Mouse (Mus musculus): Measurements from ENCODE around the gene Fbxw13.
"Not testable (repeated sequence)": the region's sequence is repeated elsewhere in the genome, so short reads cannot be mapped to it uniquely, and the experiment has no call there.

Gene Fbxw13

GRCm38 (mm10) chr9:109195875-109196274 lies at the start of gene Fbxw13:
Fbxw13 (minus strand) TSS chr9:109195975.
- DNase-seq (ENCODE audit: extremely low spot score) = not testable (repeated sequence)

GRCm38 (mm10) chr9:109234654-109235053 lies 38.9 kb upstream of the Fbxw13 start, which contains the start of gene Fbxw20:
Fbxw20 (minus strand) TSS chr9:109234754.
- DNase-seq (ENCODE audit: extremely low spot score) = no peak

DNA sequence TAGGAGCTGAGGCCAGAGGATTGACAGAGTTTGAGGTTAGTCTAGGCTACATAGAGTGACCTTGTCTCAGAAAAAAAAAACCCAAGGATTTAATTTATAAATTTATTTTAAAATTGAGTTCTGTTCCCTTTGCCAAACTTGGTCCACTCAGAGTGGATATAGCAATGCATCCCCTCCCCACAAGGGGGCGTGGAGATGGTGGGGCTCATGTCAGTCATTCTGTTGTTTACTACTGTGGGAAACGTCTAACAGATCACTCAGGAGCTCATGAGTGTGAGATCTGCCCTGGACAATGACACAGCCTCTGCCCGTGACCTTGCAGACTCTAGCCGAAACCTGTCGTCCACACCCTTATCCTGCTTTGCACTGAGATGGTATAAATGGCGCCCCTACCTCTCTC lies 22.7 kb upstream of the Fbxw13 start:
- no peak for DNase-seq (ENCODE audit: extremely low spot score)

DNA sequence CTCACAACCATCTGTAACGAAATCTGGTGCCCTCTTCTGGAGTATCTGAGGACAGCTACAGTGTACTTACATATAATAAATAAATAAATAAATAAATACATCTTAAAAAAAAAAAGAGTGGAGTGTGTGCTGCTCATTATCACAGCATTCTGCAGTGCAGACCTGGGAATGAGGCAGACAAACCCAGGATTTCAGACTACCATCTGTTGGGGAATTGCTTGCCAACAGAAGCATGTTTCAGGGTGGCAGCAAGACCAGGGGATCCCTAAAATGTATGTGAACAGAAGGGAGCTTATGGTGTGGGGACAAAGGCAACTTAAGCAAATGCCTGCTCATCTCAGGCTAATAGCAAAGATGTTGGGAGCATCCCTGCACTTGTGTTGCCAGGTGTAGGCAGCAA lies 5.6 kb upstream of the Fbxw13 start:
- DNase-seq (ENCODE audit: extremely low spot score) = not testable (repeated sequence)

DNA sequence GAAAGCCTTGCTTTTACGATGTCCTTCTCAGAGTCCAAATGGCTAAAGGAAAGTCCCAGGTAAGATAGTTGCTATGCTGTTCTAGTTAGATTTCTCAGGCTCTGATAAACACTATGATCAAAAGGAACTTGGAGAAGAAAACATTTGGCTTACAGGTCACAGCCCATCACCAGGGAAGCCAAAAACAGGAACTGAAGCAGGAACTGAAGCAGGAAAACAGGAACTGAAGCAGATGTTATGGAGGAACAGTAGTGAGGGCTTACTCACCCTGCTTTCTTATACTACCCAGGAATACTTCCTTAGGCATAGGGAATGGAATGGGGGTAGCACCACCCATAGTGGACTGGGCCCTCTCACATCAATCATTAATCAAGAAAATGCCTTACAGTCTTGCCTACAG lies 4.6 kb upstream of the Fbxw13 start:
- no peak for DNase-seq (ENCODE audit: extremely low spot score)

GRCm38 (mm10) chr9:109199353-109199752 lies 3.6 kb upstream of the Fbxw13 start:
- DNase-seq (ENCODE audit: extremely low spot score) = no peak

DNA sequence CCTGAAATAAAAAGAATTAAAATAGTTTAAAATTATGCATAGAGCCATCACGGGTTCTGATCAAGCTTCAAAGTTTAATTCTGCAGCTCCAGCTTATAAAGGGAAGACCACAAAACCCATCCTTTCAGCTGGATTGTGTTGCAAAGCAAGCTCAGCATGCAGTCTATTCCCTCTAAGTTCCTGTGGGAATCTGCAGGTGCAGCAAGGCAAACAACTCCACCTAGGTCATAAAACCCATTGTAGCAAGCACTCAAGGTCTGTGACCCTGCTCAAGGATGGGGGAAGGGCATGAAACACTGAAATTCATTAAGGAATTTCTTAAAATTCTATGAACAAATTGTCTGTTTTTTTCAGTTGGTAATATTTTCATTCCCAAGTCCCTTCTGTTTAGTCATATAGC lies 18.6 kb downstream of the Fbxw13 start:
- no peak for DNase-seq (ENCODE audit: extremely low spot score)

DNA sequence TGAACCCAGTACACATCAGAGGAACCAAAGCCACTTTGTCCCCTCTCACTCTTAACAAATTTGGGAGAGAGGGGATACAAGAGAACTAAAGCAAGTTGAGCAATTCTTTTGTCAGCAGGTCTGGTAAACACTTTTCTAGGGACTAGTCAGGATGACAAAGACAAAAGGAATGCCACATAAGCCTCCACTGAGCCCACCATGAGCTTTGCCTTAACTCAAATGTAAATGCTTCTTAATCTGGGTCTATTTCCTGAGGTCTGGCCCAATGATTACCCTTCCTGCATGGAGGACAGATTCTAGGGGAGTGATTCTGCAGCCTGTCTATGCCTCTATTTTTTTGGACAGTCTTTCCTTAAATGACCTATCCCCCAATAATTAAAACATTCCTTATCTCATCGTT lies 19.5 kb downstream of the Fbxw13 start:
- no peak for DNase-seq (ENCODE audit: extremely low spot score)

DNA sequence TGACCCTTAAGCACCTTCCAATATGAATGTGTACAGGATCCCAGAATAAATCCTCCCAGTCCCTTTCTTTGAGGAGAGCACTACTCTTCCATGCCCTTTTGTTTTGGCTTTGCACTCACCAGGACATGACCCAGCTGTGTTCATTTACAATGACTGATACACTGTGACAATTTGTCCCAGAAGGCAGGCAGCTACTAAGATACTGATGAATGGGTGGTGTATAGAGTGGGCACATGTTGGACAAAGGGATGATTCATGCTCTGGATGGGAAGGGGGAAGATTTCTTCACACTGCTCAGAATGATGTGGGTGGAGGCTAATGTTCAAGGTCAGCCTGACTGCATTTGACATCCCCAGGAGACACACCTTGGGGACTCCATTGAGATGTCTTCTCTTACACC lies 28.5 kb downstream of the Fbxw13 start:
- no peak for DNase-seq (ENCODE audit: extremely low spot score)

GRCm38 (mm10) chr9:109161941-109162340 lies 33.8 kb downstream of the Fbxw13 start, which contains the start of gene Fbxw21:
Fbxw21 (minus strand) TSS chr9:109162041.
- no peak for DNase-seq (ENCODE audit: extremely low spot score)

DNA sequence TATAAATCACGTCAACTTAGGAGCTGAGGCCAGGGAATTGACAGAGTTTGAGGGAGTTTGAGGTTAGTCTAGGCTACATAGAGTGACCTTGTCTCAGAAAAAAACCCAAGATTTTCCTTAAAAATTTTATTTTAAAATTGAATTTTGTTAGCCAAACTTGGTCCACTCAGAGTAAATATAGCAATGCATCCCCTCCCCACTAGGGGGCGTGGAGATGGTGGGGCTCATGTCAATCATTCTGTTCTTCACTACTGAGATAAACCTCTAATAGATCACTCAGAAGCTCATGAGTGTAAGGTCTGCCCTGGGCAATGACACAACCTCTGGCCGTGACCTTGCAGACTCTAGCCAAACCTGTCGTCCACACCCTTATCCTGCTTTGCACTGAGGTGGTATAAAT lies 55.4 kb downstream of the Fbxw13 start:
- DNase-seq (ENCODE audit: extremely low spot score) = not testable (repeated sequence)

- DNase-seq (ENCODE audit: extremely low spot score) = no peak
Observed at GRCm38 (mm10) chr9:109130076-109130475, 65.7 kb downstream of the Fbxw13 start.

Measured in embryo, embryonic 9.5 days (tissue).